Mouse (Mus musculus) small intestine, adult 2 months (tissue): ENCODE results near the gene Rasal3. TPM values are rescaled to one million over a fixed set of nuclear protein-coding genes. Genes with fewer than 3 reads are reported as not detected.

ENCODE experiments used
- H3K27ac ChIP-seq: fragments of 200-500 bp; 2 replicates; pipeline ENCODE4 v1.5.1; 2012; ENCODE audit warnings: low read depth, low read length, control low read depth, inconsistent platforms; ENCODE audit not compliant: insufficient read depth
- H3K27me3 ChIP-seq: fragments of 200-500 bp; 2 replicates; pipeline ENCODE4 v1.6.1; 2012; ENCODE audit warnings: mild to moderate bottlenecking, moderate library complexity, low read length, inconsistent platforms; ENCODE audit not compliant: control insufficient read depth, insufficient read depth
- H3K36me3 ChIP-seq: fragments of 200-500 bp; 2 replicates; pipeline ENCODE4 v1.6.1; 2012; ENCODE audit warnings: mild to moderate bottlenecking, low read length, control low read depth, inconsistent platforms; ENCODE audit not compliant: control insufficient read depth, insufficient read depth
- H3K4me1 ChIP-seq: fragments of 200-500 bp; 2 replicates; pipeline ENCODE4 v1.6.1; 2012; ENCODE audit warnings: low read length, inconsistent platforms, mixed read lengths; ENCODE audit not compliant: control insufficient read depth, insufficient read depth, insufficient read length
- H3K4me3 ChIP-seq: fragments of 200-500 bp; 2 replicates; pipeline ENCODE4 v1.5.1; 2012; ENCODE audit warnings: low read depth, mild to moderate bottlenecking, control low read depth, inconsistent platforms, low read length, moderate library complexity
- CTCF ChIP-seq: fragments of 200-500 bp; IDR thresholded peaks from 2 replicates; pipeline ENCODE4 v1.5.1; 2012; ENCODE audit warnings: low read depth, mild to moderate bottlenecking, control low read depth, inconsistent platforms, low read length, moderate library complexity, mixed read lengths; ENCODE audit not compliant: insufficient replicate concordance, insufficient read length; ENCODE audit errors: extremely low read depth
- POLR2A ChIP-seq: fragments of 200-500 bp; IDR thresholded peaks from 2 replicates; pipeline ENCODE4 v1.6.1; 2012; ENCODE audit warnings: low read depth, mild to moderate bottlenecking, control low read depth, inconsistent platforms, low read length, moderate library complexity
- WGBS: fragments of 180-500 bp; shearing (Covaris S2); methylation state at CpG from one replicate; pipeline ENCODE4 v1.1.7; 2018; 5-methylcytosine and 5-hydroxymethylcytosine counted together
- polyA plus RNA-seq: library from polyadenylated mRNA; depleted of rRNA; stranded (reverse); fragments of >200 nt; gene quantifications from 2 replicates; pipeline ENCODE4 v1.2.3, GENCODE M21; 2012

Rasal3 gene
- polyA plus RNA-seq, 1 experiment = 16.0 TPM

DNA sequence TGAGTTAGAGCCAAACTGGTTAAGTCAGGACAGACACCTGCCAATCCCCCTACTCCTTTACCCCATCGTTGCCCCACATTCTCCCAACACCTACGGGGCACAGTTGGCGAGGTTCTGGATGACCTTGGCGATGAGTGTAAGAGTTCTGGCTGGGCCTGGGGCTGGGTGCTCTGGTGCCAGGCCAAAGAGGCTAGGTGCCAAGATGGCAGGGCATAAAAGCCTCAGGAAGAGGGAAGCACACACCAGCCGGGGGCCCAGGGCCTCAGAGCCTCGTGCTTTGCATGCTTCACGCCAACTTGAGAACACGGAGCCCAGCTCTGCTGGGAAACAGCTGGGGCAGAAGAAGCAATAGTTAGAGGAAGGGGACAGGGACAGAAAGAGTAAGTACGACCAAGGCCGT lies 9.4 kb downstream of the Rasal3 start:
- Histone ChIP-seq H3K4me3 (no peak overlapping the region), H3K4me1 (peaks cover 2% of the 10 kb centered on the region), H3K27me3 (peaks cover 23% of the 10 kb centered on the region), H3K27ac (no peak overlapping the region), H3K36me3 (no peaks in the 10 kb centered on the region)
- TF ChIP-seq CTCF (no peak), POLR2A (no peak)
- WGBS = 77% methylated on average over 10 of the region's 10 CpGs

DNA sequence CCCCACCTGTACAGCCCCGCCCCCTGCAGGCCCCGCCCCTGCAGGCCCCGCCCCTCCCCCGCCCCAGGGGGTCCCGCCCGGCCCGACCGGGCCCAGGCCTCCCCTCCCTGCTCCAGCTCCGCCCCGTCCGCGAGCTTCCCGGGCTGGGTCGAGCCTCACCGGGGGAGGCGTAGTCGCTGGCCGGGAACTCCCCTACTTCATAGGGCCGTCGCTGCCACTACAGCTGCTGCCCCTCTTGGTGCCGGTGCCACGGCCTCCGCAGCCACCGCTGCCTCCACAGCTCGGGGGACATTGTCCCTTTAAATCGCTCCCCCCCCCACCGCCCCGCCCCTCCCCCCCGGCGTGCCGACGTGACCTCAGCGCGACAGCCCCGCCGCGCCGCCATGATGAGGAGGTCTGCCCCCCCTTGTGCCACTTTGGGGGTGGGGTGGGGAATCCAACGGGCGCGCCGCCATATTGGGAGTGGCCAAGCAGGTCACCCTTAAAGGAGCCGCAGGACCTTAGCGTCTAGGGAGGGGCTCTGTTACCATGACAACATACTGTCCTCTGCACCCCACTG lies 14.2 kb downstream of the Rasal3 start, which contains the start of gene Wiz:
TSS of gene Wiz (minus strand) at position 339 of the 559 bp plus-strand sequence.
- Histone ChIP-seq H3K4me3 (peak within 1 kb of the TSS; percentile 98), H3K4me1 (peaks cover 6% of the 10 kb centered on the region), H3K27me3 (0 out of 2 replicates have a peak, but pooled peaks cover 4% of the 10 kb centered on the region), H3K36me3 (peaks cover 2% of the 10 kb centered on the region; the same call in 1 of the 2 replicates), H3K27ac (peak within 1 kb of the TSS; percentile 78)
- WGBS = under 1% methylated on average over 41 of the region's 44 CpGs
- no peak for TF ChIP-seq CTCF
- TF ChIP-seq POLR2A = no peak

GRCm38 (mm10) chr17:32388370-32389100 lies 14.8 kb downstream of the Rasal3 start:
- 1% methylated on average over 36 of the region's 39 CpGs for WGBS

DNA sequence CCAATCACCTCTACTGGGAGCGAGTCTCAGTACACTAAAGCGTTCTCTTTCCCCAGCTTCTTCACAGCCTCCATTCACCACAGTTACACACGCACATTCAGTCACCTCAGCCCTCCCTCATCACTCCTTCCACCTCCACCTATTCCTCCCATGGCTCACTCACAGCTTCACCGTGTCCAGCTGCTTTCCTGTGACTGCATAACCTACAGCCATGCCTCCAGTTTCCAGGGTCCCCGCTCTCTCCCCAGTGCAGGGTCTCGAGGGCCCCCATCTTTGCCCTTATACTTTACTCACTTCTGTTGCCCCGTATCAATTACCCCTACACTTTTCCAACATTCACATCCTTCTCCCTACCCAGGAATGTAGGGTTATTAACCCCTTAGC lies 15.4 kb downstream of the Rasal3 start:
- H3K27me3 ChIP-seq = 0 out of 2 replicates have a peak, but pooled peaks cover 4% of the 10 kb centered on the region
- WGBS = 65% methylated on average over 7 of the region's 7 CpGs
- no peak overlapping the region for H3K27ac ChIP-seq
- peaks cover 3% of the 10 kb centered on the region; the same call in 1 of the 2 replicates for H3K36me3 ChIP-seq
- peaks cover 6% of the 10 kb centered on the region for H3K4me1 ChIP-seq
- H3K4me3 ChIP-seq = no peak overlapping the region
- TF ChIP-seq CTCF (no peak), POLR2A (no peak)

More at GRCm38 (mm10) chr17:32388370-32389100, 14.8 kb downstream of the Rasal3 start:
- Histone ChIP-seq H3K4me3 (peak overlapping the region; percentile 98), H3K27ac (peak overlapping the region; percentile 26; the same call in 1 of the 2 replicates), H3K27me3 (0 out of 2 replicates have a peak, but pooled peaks cover 4% of the 10 kb centered on the region), H3K36me3 (peaks cover 3% of the 10 kb centered on the region; the same call in 1 of the 2 replicates), H3K4me1 (peaks cover 6% of the 10 kb centered on the region)
- TF ChIP-seq POLR2A = no peak
- no peak for TF ChIP-seq CTCF

DNA sequence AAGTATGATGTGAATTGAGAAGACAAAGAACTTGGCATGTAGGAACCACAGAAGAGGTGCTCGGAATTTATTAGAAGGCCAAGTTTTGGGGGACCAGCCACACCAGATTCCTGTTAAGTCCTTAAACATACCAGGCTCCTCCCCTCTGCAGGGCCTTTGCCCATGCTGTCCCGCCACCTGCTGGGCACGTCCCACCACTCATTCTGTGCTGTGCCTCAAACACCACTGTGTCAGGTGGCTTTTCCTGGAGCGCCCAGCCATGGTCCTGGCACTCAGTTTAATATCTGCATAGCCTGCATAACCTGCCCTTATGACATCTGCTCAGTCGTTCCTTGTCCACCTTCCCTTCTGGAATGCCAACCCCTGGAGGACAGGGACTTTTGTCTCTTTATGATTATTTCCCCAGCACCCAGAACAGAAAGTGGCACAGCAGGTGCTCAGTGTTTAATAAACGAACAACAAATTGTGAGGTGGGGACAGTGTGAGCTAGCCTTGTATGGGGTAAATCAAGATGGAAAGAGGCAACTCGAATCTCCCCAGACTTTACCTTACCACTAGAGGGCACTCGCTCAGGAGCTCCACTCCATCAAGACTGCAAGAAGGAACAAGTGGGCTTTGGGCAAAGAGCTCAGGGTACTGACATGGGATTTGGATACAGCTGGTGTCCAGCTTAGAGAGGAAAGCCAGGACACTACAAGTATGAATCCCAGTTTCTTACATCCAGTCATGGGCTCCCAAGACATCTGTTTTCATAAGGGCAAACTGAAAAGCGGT lies 16.5 kb downstream of the Rasal3 start:
- H3K4me1 ChIP-seq = peaks cover 6% of the 10 kb centered on the region
- no peaks in the 10 kb centered on the region for H3K27me3 ChIP-seq
- peaks cover 3% of the 10 kb centered on the region; the same call in 1 of the 2 replicates for H3K36me3 ChIP-seq
- no peak overlapping the region for H3K27ac ChIP-seq
- WGBS = 48% methylated on average over 9 of the region's 9 CpGs
- H3K4me3 ChIP-seq = no peak overlapping the region
- TF ChIP-seq CTCF (peak; percentile 62; the same call in 1 of the 2 replicates), POLR2A (no peak)

DNA sequence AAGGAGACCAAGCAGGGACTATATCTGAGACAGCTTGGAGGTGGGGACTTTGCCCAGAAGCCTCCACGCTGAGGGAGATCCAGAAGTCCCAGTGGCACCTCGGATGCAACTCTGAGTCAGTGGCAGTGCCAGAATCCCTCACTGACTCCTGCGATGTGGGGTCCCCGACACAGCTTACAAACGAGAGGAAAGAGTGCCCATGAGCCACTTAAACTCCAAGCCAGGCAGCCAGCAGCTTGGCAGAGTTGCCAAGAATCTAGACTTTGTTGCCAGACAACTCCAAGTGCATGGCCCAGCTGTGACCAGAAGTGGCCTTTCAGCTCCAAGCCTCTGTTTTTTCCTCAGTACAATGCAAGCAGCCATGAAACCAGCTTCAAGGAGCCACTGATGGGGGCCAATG lies 19.7 kb downstream of the Rasal3 start:
- no peaks in the 10 kb centered on the region for H3K27me3 ChIP-seq
- no peak overlapping the region for H3K4me3 ChIP-seq
- peaks cover 2% of the 10 kb centered on the region for H3K4me1 ChIP-seq
- 85% methylated on average over 5 of the region's 5 CpGs for WGBS
- no peak overlapping the region for H3K27ac ChIP-seq
- no peak for TF ChIP-seq CTCF
- no peak for TF ChIP-seq POLR2A
- H3K36me3 ChIP-seq = peaks cover 5% of the 10 kb centered on the region; the same call in 1 of the 2 replicates
